Mouse (Mus musculus): ENCODE measurements around the gene Ugt1a9. TPM values are rescaled to one million over a fixed set of nuclear protein-coding genes. Genes with fewer than 3 reads are reported as not detected.

Gene Ugt1a9
- total RNA-seq, 2 experiments from 2014 or later: not detected

DNA sequence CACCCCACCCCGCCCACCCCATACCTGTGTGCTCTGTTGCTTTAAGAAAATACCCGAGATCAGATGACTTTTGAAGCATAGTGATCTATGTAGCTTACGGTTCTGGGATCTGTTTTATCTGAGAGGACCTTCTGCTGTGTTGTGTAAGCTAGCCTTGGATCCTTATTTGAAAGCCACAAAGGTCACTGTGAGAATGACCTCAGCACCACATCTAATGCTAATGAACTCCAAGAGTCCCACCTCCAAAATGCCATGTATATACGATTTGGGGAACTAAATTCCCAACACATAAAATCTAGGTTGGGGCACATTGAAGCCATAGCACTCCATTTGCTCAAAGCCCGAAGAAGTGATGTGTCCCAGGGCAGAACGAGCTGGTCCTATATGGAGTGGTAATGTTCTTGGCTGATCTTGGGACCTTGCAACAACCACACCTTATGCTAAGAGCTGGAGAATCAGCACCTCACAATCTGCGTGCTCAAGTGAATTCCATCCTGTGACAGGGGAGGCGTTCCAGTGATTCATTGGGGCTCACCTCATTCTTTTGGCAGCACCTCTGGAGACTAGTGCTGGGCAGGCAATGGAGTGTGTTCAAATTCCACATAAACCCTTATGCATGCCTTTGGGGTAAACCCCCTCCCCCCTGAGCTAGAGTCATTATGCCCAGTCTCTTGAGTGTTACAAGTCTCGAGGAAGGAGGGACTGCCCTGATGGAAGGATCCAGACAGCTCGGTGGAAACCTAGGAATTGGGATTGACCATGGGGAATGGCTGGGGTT is 186.5 kb downstream of the Ugt1a9 start:
- DNase-seq (ENCODE audit: low spot score in 2 of 2): no peak

DNA sequence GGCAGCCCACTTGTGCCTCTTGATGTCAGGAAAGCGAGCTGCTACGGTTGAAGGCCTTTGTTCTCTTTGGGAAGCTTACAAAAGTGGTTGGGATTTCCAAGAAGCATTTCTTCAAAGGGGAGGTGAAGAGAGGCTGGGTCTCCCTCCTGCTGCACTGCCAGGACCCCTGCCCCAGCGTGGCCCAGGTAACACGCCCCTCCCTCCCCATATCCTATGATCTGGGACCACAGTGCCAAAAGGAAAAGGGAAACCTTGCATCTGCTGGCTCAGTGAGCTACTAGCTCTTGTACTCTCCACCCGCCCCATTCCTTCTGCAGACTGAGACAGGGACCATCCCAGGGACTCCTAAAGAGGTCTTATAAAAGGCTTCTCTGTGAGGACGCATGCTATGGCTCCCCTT is 187.1 kb downstream of the Ugt1a9 start:
- peak in 1 of 2 experiments; percentile 51 for DNase-seq (ENCODE audit: low spot score in 2 of 2)

DNA sequence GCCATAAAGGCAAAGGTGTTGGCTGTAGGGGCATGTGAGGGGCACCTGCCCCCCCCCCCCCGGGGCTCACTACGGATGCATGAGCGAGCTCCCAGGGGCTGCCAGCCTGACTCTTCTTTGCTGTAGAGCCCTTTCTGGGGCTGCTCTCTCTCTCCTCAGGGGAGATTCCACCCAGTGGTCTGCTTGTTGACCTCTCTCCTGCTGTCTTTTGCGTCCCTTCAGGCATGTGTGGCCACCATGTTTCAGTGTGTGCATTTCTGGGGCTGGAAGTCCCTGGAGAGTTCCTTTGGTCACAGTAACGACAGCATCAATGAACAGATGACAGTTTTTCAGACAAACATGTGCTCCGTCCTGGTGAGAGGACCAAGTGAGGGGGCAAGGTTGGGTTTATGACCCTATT is 187.8 kb downstream of the Ugt1a9 start:
- no peak for DNase-seq (ENCODE audit: low spot score in 2 of 2)

DNA sequence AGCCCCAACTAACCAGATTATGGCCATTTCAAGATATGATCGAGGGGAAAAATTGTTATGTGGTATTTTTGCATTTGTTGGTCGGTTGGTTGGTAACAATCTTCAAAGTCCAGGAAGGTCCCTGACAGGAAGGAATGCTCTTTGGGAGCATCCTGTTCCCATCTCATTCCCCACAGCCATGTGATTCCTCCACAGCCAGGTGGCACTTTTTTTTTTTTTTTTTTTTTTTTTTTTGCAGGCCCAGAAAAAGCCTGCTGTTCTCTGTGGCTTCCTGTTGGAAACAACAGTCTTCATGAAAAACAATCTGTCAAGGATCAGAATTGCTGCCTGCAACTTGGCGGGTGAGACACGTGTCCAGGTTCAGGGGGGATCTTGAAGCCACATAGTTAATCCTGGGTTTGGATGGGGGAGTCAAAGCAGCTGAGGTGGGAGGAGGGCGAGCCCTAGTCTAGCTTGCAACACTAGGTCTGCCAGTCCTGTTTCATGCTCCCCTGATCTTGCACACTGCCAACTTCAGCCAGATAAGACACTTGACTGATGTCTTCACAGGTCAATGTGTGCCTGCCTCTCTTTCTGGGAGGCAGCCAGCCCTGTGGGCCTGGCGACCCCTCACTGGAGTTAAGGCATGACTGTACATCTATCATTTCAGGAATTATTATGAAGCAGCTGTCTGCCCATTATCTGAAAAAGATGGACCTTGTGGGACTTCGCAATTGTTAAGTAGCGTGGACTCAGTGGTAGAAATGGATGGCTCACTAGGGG is 188.5 kb downstream of the Ugt1a9 start:
- DNase-seq (ENCODE audit: low spot score in 2 of 2): no peak

DNA sequence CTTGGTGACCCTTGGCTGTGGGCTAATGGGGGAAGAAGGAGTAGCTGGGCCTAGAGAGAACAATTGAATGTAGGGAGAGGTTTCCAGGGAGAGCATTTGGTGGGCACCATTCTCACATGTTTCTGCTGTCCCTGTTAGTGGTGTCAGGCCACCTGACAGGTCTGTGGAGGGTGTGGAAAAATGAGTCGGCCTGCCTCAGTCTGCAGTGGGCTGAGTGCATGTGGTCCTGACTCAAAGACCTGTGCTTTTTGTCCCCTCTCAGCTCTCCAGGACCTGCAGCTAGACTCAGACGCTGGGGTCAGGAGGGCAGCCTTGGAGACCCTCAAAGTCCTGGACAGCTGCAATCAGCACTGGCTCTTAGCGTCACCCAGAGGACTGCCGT is 189.0 kb downstream of the Ugt1a9 start:
- no peak for DNase-seq (ENCODE audit: low spot score in 2 of 2)

DNA sequence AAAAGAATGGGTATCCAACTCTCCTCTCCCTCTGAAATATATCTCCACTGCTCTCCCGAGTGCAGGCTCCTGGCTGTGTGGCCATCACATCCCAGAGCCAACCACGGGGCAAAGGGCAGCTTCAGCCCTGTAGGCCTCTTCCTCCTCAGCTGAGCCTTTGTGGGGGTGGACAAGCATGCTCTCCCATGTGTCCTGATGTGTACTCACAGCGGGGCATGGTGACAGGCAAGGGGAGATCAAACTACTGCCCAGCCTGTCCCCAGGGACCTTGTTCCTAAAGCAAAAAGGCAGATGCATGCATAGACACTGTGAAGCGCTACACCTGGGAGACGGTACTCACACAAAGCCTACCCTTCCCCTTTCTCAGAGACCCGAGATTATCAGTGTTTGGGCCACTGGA is 189.5 kb downstream of the Ugt1a9 start:
- peak; percentile 70 to 72 for DNase-seq (ENCODE audit: low spot score in 2 of 2)

DNA sequence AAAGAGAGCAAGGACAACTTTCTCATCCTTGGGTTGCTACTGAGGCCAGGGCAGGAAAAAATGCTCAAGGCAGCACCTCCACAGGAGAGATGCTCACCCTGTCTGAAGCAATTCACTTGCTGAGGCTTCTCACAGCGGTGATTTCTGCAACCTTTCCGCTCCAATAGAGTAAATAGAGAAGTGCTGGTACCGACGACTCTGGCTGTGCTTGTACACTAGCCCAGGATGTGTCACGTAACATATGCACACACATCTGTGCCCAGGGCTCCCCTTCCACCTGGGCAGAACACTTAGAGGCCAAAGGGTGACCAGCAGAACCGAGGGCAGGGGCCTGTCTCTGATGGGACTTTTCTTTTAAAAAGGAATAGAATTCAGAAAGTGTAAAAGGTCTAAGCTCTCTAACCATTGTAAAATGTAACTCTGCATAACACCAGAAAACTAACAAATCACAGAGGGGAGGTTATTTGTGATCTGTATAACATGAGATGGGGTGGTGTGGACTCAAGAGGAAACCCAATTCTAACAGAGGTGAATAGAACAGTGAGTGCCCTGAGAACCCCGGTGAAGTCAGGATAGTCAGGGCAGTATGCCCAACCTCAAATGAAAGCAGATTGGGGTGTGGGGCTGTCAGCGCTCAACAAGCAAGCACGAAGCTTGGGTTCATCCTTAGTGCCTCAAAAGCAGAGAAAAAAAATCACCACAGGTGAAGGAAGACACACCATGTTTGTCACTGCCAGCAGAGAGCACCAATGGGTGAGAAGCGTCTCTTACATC is 190.2 kb downstream of the Ugt1a9 start:
- no peak for DNase-seq (ENCODE audit: low spot score in 2 of 2)

DNA sequence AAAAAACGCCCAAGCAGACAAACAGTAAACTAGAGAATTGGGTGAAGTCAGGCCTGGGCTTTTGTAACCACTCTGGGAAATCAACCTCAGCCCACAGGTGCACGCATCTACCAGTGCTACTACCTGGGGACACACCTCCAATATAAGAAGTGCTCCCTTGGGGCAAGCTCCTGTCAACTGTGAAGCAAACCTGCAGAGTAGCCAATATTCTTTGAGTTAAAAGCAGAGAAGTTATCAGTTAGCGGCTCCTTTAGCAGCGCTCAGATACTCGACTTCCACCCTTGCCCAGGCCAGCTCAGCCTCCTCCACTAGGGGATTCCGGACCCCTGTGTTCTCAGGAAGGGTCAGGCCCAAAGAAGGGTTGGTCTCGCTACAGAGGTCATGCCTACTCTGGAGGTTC is 191.1 kb downstream of the Ugt1a9 start:
- DNase-seq (ENCODE audit: low spot score in 2 of 2): peak in 1 of 2 experiments; percentile 63

DNA sequence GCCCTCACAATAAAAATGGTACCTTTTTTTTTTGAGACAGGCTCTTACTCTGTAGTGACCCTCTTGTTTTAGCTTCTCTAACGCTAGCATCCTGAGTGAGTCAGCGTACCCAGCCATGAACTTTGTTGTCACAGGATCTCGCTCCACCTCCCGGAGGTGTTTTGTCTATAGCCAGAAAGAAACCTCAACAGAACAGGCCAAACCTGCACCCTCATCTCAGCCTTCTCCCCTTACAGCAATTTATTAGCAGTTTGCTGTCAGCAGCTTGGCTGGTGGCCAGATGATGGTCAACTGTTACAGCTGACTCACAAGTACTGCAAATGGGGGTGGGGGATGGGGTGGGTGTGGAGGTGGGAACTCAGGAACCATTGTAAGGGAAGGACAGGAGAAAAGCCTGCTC is 191.7 kb downstream of the Ugt1a9 start:
- DNase-seq (ENCODE audit: low spot score in 2 of 2): peak in 1 of 2 experiments; percentile 72

DNA sequence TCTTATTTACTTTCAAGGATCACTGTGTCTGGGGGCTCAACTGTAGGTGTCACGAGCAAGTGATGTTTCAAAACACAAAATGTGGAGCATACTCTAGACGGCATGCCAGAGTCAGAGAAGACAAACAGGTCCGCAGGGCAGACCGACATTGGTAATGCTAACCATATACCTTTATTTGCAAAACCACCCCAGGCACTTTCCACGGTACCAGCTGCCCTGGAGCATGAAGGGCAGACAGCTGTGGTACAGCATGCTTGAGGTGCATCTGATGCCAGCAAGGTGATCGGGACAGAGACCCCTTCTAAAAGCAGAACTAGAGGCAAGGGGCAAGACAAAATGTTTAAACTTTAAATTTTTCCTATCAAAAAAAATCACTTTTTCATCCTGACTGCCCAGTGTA is 192.4 kb downstream of the Ugt1a9 start:
- peak in 1 of 2 experiments; percentile 52 for DNase-seq (ENCODE audit: low spot score in 2 of 2)

DNA sequence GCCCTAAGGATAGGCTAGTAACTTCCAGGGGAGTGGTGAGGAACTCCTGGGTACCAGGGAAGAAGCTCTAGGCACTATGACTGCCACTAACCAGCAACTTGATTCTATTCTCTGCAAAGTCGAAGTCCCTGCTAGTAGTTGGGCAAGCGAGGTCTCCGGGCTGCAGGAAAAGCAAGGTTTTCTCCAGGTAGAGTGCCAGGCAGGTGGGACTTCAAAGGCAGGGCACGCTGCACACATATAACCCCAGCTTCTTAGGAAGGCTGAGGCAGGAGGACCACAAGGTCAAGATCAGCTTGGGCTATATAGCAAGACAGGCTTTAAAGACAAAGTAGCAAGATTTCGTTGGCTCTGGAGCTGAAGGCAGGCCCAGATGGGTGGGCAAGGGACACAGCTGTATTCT is 193.2 kb downstream of the Ugt1a9 start:
- no peak for DNase-seq (ENCODE audit: low spot score in 2 of 2)

DNA sequence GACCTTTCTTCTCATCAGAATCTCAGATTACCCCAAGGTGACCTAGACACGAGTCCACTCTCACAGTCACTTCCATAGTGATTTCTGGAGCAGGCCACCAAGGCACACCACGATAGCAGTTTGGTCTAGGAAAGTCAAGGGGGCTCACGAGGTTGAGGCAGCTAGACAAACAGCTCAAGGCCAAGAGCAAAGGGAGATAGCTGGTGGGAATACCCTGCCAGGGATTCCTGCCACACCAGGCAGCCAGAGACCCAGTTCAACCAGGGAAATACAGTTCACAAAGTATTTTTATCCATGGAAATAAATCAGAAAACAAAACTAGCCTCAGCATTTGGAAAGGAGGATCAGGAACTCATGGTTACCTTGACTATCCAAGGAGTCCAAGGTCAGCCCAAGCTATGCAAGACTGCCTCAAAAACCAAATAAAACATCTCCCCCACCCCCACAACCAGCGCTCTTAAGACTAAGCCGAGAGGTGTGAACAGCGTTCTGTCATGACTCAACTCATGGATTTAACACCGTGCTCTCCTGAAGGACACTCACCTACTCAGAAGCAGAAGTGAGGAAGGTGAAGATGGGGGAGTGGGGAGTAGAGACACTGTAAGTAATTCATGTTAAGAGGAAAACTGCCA is 193.8 kb downstream of the Ugt1a9 start:
- DNase-seq (ENCODE audit: low spot score in 2 of 2): no peak

DNA sequence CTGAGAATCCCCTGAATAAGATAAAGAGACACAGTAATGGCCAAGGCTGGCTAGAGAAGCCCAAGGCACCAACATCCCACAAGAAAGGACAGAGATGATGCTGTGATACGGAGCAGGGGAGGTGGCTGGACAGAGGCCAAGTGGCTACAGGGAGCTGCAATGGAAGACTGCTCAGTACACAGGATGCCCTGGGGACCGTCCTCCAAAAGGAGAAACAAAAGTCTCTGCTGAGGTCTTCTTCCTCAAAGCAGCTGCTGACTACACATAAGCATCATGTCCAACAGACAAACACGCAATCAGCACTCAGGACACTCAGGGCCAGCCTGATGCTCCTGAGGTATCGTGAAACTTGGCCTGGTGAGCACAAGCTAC is 194.3 kb downstream of the Ugt1a9 start:
- peak in 1 of 2 experiments; percentile 53 for DNase-seq (ENCODE audit: low spot score in 2 of 2)

DNA sequence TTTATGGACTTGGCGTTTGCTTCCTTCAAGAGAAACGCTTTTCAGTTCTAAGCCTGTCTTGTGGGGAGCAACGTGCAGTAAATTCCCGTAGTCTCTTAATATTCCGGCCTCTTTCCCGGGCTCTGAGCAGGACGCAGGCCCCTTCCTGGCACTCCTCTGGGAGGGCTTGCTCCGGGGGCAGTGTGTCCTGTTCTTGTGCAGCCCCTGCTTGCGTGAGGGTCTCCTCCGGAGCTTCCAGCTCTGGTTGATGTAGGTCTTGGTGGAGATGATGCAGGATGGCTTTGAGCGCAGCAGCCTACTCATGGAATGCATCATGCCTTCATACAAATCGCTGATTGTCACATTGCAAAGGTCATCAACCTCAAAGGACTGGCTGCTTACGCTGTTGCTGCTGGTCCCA is 195.5 kb downstream of the Ugt1a9 start:
- DNase-seq (ENCODE audit: low spot score in 2 of 2): no peak

DNA sequence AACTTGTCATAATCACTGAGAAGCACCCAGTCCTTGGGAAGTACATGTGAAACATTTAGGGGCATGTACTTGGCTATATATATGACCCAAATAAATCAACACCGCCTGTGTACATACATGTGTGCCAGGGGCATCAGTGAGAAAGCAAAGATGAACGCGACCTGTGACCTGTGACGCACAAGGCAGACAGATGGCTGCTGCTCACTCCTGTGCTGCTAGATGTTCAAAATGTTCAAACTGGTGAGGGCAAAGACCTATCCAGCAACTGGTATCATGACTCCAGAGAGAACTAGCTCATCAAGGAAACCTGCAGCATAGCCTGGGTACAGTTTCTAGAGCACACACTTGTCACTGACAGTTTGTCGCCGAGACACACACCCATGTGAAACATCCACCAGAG is 196.9 kb downstream of the Ugt1a9 start:
- DNase-seq (ENCODE audit: low spot score in 2 of 2): no peak

DNA sequence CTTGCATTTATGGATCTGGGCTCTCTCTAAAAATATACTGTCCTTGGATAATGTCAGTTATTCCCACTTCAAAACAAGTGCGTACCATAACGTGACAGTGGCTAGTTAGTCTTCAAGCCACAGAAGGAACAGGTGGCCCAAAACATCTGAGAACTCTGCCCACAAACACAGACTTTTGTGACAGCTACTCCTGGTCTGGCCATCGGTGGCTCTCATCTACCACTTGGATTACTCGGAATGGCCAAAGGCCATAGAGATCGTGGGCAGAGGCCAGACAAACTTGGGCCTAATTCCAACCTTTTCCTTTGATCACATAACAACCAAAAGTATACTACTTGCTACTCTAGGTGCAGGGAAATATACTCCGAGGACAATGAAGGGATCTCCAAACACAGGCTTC is 197.5 kb downstream of the Ugt1a9 start:
- no peak for DNase-seq (ENCODE audit: low spot score in 2 of 2)

Other genes starting within 250 kb of the Ugt1a9 start
- 10 to 100 TPM; 48.4 to 50.2 TPM for gene Dgkd, start 217.5 kb upstream of the Ugt1a9 start, total RNA-seq (2021)
- 10 to 100 TPM; 22.8 to 26.0 TPM for gene Usp40, start 62.2 kb upstream of the Ugt1a9 start, total RNA-seq (2021)
- gene Ugt1a10, start 15.4 kb upstream of the Ugt1a9 start, total RNA-seq (2021): not detected
- not detected for gene Ugt1a8, start 17.0 kb downstream of the Ugt1a9 start, total RNA-seq (2021)
- gene Ugt1a7c, start 24.3 kb downstream of the Ugt1a9 start, total RNA-seq (2021): 1 to 10 TPM; 2.4 to 3.0 TPM
- gene Ugt1a6b, start 32.5 kb downstream of the Ugt1a9 start, total RNA-seq (2021): 1 to 10 TPM in 1 of 2 experiments, under 1 TPM in 1; 0.81 to 1.5 TPM
- gene Ugt1a6a, start 64.0 kb downstream of the Ugt1a9 start, total RNA-seq (2021): 1 to 10 TPM; 1.9 to 2.0 TPM
- under 1 TPM in 1 of 2 experiments, not detected in 1; 0.27 TPM for gene Ugt1a5, start 95.2 kb downstream of the Ugt1a9 start, total RNA-seq (2021)
- gene Ugt1a2, start 129.8 kb downstream of the Ugt1a9 start, total RNA-seq (2021): not detected
- gene Dnajb3, start 135.0 kb downstream of the Ugt1a9 start, total RNA-seq (2021): 1 to 10 TPM; 3.8 to 4.9 TPM
- 1 to 10 TPM in 1 of 2 experiments, under 1 TPM in 1; 0.12 to 1.3 TPM for gene Ugt1a1, start 141.2 kb downstream of the Ugt1a9 start, total RNA-seq (2021)
- gene Mroh2a, start 156.2 kb downstream of the Ugt1a9 start, total RNA-seq (2021): under 1 TPM in 1 of 2 experiments, not detected in 1; 0.13 TPM
- 10 to 100 TPM; 80.5 to 88.1 TPM for gene Hjurp, start 206.8 kb downstream of the Ugt1a9 start, total RNA-seq (2021)
- gene Trpm8, start 206.9 kb downstream of the Ugt1a9 start, total RNA-seq (2021): not detected

Data from gastrocnemius, postnatal 4 days (tissue).